Mouse (Mus musculus): ENCODE data around the gene Vmn1r199. TPM values are rescaled to one million over a fixed set of nuclear protein-coding genes. Genes with fewer than 3 reads are reported as not detected.
"Not testable (repeated sequence)": the region's sequence is repeated elsewhere in the genome, so short reads cannot be mapped to it uniquely, and the experiment has no call there.

Gene Vmn1r199
- total RNA-seq (2014; rRNA removed) (not detected in 2 replicates), polyA plus RNA-seq (2012; rRNA removed) (not detected in 2 replicates)

DNA sequence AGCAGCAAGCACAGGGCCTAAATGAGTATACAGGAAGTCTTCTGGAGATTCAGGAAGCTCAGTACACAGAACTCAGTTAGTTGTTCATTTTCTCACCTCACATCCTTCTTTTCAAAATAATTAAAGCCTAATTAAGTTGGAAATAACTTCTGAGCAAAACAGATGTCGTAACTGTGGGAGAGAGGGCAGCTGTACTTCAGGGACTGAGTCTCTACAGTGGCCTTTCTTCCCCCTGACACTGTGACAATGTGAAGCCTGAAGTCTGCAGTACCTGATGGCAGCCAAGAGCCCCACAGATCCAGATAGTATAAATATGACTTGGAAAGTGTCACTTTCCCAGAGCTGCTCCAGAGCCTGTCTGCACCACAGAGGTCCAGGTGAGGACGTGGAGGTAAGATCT, at the start of gene Vmn1r199:
Gene Vmn1r199 (plus strand): TSS at position 301 of the 400 bp plus-strand sequence.
- no peaks in the 10 kb centered on the region for H3K79me2 ChIP-seq (ENCODE audit: control insufficient read depth, insufficient read depth, low read length)
- no peak within 1 kb of the TSS for H3K9ac ChIP-seq (ENCODE audit: low read depth, low read length)
- DNase-seq (ENCODE audit: extremely low read depth, low read depth, low spot score), result no peak
- no peak within 1 kb of the TSS for H3K4me3 ChIP-seq (ENCODE audit: insufficient read depth, low read depth, low read length)
- H3K36me3 ChIP-seq (ENCODE audit: control insufficient read depth, insufficient read depth, low read length), result no peaks in the 10 kb centered on the region
- 64% methylated on average over 2 of the region's 2 CpGs for WGBS
- no peaks in the 10 kb centered on the region for H3K27me3 ChIP-seq (ENCODE audit: control insufficient read depth, insufficient read depth, low read length)
- H3K27ac ChIP-seq (replicated peaks; ENCODE audit: insufficient read depth, low read depth, low read length), result no peak within 1 kb of the TSS
- TF ChIP-seq POLR2A (IDR thresholded peaks at IDR 0.05; ENCODE audit: extremely low read depth, insufficient read depth, low read length) (no peak), CTCF (IDR thresholded peaks at IDR 0.05; ENCODE audit: low read depth, low read length) (no peak)
- H3K4me1 ChIP-seq (ENCODE audit: control insufficient read depth, insufficient read depth, low read length), result no peaks in the 10 kb centered on the region

- no peak overlapping the region for H3K9ac ChIP-seq (ENCODE audit: low read depth, low read length)
- TF ChIP-seq CTCF (IDR thresholded peaks at IDR 0.05; ENCODE audit: low read depth, low read length) (no peak), POLR2A (IDR thresholded peaks at IDR 0.05; ENCODE audit: extremely low read depth, insufficient read depth, low read length) (no peak)
- H3K4me3 ChIP-seq (ENCODE audit: insufficient read depth, low read depth, low read length), result no peak overlapping the region
- H3K79me2 ChIP-seq (ENCODE audit: control insufficient read depth, insufficient read depth, low read length), result no peaks in the 10 kb centered on the region
- no peaks in the 10 kb centered on the region for H3K36me3 ChIP-seq (ENCODE audit: control insufficient read depth, insufficient read depth, low read length)
- no peak for DNase-seq (ENCODE audit: extremely low read depth, low read depth, low spot score)
- no peaks in the 10 kb centered on the region for H3K4me1 ChIP-seq (ENCODE audit: control insufficient read depth, insufficient read depth, low read length)
- 59% methylated on average over 2 of the region's 2 CpGs for WGBS
- H3K27ac ChIP-seq (replicated peaks; ENCODE audit: insufficient read depth, low read depth, low read length), result no peak overlapping the region
- H3K27me3 ChIP-seq (ENCODE audit: control insufficient read depth, insufficient read depth, low read length), result no peaks in the 10 kb centered on the region
Observed at GRCm38 (mm10) chr13:22333269-22333668, 46.3 kb upstream of the Vmn1r199 start.

DNA sequence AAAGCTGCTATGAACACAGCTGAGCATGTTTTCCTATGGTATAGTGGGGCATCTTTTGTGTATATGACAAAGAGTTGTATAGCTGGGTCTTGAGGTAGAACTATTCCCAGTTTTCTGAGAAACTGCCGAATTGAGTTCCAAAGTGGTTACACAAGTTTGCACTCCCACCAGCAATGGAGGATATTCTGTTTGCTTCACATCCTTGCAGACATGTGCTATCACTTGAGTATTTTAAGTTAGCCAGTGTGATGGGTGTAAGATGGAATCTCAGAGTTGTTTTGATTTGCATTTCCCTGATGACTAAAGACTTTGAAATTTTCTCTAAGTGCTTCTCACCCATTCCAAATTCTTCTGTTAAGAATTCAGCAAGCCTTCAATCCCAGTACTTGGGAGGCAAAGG, 44.1 kb upstream of the Vmn1r199 start:
- WGBS, result 83% methylated on average over 1 of the region's 1 CpGs

DNA sequence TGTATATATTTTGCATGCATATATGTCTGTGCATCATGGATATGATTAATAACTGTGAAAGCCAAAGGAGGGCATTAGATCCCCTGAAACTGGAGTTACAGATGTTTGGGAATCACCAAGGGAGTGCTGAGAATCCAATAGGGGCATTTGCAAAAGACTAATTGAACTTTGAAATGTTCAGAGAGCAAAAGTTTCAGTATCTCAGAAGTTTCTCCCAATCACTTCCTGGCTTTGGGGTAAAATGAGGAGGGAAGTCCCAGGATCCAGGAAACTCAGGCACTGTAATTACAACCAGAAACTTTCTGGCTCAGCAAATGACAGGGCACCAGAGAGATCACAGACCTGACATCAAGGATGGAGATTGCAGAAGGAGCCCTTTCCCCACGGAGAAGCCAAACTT, 29.6 kb upstream of the Vmn1r199 start, which contains the start of gene Vmn1r198:
Gene Vmn1r198 (plus strand): TSS at position 301 of the 400 bp plus-strand sequence.
- no peak for DNase-seq (ENCODE audit: extremely low read depth, low read depth, low spot score)
- H3K79me2 ChIP-seq (ENCODE audit: control insufficient read depth, insufficient read depth, low read length), result no peaks in the 10 kb centered on the region
- no peak within 1 kb of the TSS for H3K9ac ChIP-seq (ENCODE audit: low read depth, low read length)
- no peaks in the 10 kb centered on the region for H3K4me1 ChIP-seq (ENCODE audit: control insufficient read depth, insufficient read depth, low read length)
- no peak for TF ChIP-seq POLR2A (IDR thresholded peaks at IDR 0.05; ENCODE audit: extremely low read depth, insufficient read depth, low read length)
- TF ChIP-seq CTCF (IDR thresholded peaks at IDR 0.05; ENCODE audit: low read depth, low read length), result no peak
- H3K27ac ChIP-seq (replicated peaks; ENCODE audit: insufficient read depth, low read depth, low read length), result no peak within 1 kb of the TSS
- H3K36me3 ChIP-seq (ENCODE audit: control insufficient read depth, insufficient read depth, low read length), result no peaks in the 10 kb centered on the region
- H3K4me3 ChIP-seq (ENCODE audit: insufficient read depth, low read depth, low read length), result no peak within 1 kb of the TSS
- WGBS, result 36% methylated on average over 1 of the region's 1 CpGs
- no peaks in the 10 kb centered on the region for H3K27me3 ChIP-seq (ENCODE audit: control insufficient read depth, insufficient read depth, low read length)

More for the DNA sequence above, 44.1 kb upstream of the Vmn1r199 start:
- Histone ChIP-seq H3K79me2 (ENCODE audit: control insufficient read depth, insufficient read depth, low read length) (no peaks in the 10 kb centered on the region), H3K27ac (replicated peaks; ENCODE audit: insufficient read depth, low read depth, low read length) (no peak overlapping the region), H3K27me3 (ENCODE audit: control insufficient read depth, insufficient read depth, low read length) (no peaks in the 10 kb centered on the region), H3K4me3 (ENCODE audit: insufficient read depth, low read depth, low read length) (no peak overlapping the region), H3K4me1 (ENCODE audit: control insufficient read depth, insufficient read depth, low read length) (no peaks in the 10 kb centered on the region), H3K9ac (ENCODE audit: low read depth, low read length) (no peak overlapping the region), H3K36me3 (ENCODE audit: control insufficient read depth, insufficient read depth, low read length) (no peaks in the 10 kb centered on the region)
- no peak for DNase-seq (ENCODE audit: extremely low read depth, low read depth, low spot score)
- TF ChIP-seq POLR2A (IDR thresholded peaks at IDR 0.05; ENCODE audit: extremely low read depth, insufficient read depth, low read length) (no peak), CTCF (IDR thresholded peaks at IDR 0.05; ENCODE audit: low read depth, low read length) (no peak)

- WGBS, result 66% methylated on average over 1 of the region's 1 CpGs
- TF ChIP-seq POLR2A (IDR thresholded peaks at IDR 0.05; ENCODE audit: extremely low read depth, insufficient read depth, low read length) (no peak), CTCF (IDR thresholded peaks at IDR 0.05; ENCODE audit: low read depth, low read length) (no peak)
- Histone ChIP-seq H3K36me3 (ENCODE audit: control insufficient read depth, insufficient read depth, low read length) (no peaks in the 10 kb centered on the region), H3K4me3 (ENCODE audit: insufficient read depth, low read depth, low read length) (no peak overlapping the region), H3K4me1 (ENCODE audit: control insufficient read depth, insufficient read depth, low read length) (no peaks in the 10 kb centered on the region), H3K27me3 (ENCODE audit: control insufficient read depth, insufficient read depth, low read length) (no peaks in the 10 kb centered on the region), H3K9ac (ENCODE audit: low read depth, low read length) (no peak overlapping the region), H3K27ac (replicated peaks; ENCODE audit: insufficient read depth, low read depth, low read length) (no peak overlapping the region), H3K79me2 (ENCODE audit: control insufficient read depth, insufficient read depth, low read length) (no peaks in the 10 kb centered on the region)
- no peak for DNase-seq (ENCODE audit: extremely low read depth, low read depth, low spot score)
Observed at GRCm38 (mm10) chr13:22350813-22351212, 28.8 kb upstream of the Vmn1r199 start.

DNA sequence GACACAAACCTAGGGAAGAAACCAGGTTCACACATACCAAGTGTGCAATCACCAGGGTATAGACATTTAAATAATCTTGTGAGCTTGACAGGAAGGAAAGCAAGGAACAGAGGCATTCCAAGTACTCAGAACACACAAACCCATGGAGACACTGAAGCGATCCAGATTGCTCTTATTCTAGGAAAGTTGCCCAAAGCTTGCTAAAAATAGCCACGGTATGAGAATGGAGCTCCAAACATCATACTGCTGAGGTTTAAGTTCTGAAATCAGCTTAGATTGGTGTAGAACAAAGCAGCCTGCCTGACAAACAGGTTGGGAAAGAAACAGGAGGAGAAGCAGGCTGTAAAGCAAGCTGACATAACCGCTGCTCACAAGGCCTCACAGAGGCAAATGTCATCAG, 1.5 kb downstream of the Vmn1r199 start:
- not testable (repeated sequence) for H3K9ac ChIP-seq (ENCODE audit: low read depth, low read length)

More for the DNA sequence above, 1.5 kb downstream of the Vmn1r199 start:
- H3K27me3 ChIP-seq (ENCODE audit: control insufficient read depth, insufficient read depth, low read length); DNase-seq (ENCODE audit: extremely low read depth, low read depth, low spot score); H3K79me2 ChIP-seq (ENCODE audit: control insufficient read depth, insufficient read depth, low read length); H3K4me3 ChIP-seq (ENCODE audit: insufficient read depth, low read depth, low read length); H3K36me3 ChIP-seq (ENCODE audit: control insufficient read depth, insufficient read depth, low read length); H3K4me1 ChIP-seq (ENCODE audit: control insufficient read depth, insufficient read depth, low read length); H3K27ac ChIP-seq (replicated peaks; ENCODE audit: insufficient read depth, low read depth, low read length): not testable (repeated sequence)
- 54% methylated on average over 3 of the region's 3 CpGs for WGBS

All from liver, adult 2 months (tissue).